Mouse (Mus musculus) liver, adult 2 months (tissue): ENCODE measurements around the gene Shisa5.

ENCODE experiments used
- CTCF ChIP-seq: fragments of 200-500 bp; IDR thresholded peaks from 2 replicates; pipeline ENCODE4 v1.5.1; 2011; ENCODE audit warnings: low read depth, low read length, control low read depth
- POLR2A ChIP-seq: fragments of 200-500 bp; IDR thresholded peaks from 2 replicates; pipeline ENCODE4 v1.6.1; 2011; ENCODE audit warnings: low read length, control low read depth; ENCODE audit not compliant: insufficient read depth; ENCODE audit errors: extremely low read depth

GRCm38 (mm10) chr9:109093786-109094552 is 55.6 kb downstream of the Shisa5 start:
- TF ChIP-seq POLR2A: 0 out of 2 replicates have a peak, but pooled peaks have one; percentile 33
- TF ChIP-seq CTCF: no peak
